Mouse (Mus musculus): Measurements from ENCODE around the gene D630045J12Rik. TPM values are rescaled to one million over a fixed set of nuclear protein-coding genes. Genes with fewer than 3 reads are reported as not detected.

Gene D630045J12Rik
- total and polyA plus RNA-seq, 3 experiments, result 2.5 to 6.2 TPM; not detected in 1

GRCm38 (mm10) chr6:38195306-38195705 is 58.5 kb downstream of the D630045J12Rik start:
- no peaks in the 10 kb centered on the region for H3K79me2 ChIP-seq (ENCODE audit: control insufficient read depth, insufficient read depth, low read length, poor library complexity)
- H3K4me3 ChIP-seq (ENCODE audit: control insufficient read depth in 1 of 2, insufficient read depth in 1 of 2, low read depth in 2 of 2, low read length in 2 of 2), result no peak overlapping the region
- no peak overlapping the region for H3K9ac ChIP-seq (ENCODE audit: control insufficient read depth, low read depth, low read length, poor library complexity, severe bottlenecking)
- H3K4me1 ChIP-seq (ENCODE audit: control insufficient read depth in 1 of 2, insufficient read depth in 2 of 2, low read length in 2 of 2), result no peaks in the 10 kb centered on the region
- H3K36me3 ChIP-seq (ENCODE audit: control insufficient read depth in 1 of 2, insufficient read depth in 2 of 2, low read length in 2 of 2), result peaks cover 0 to 2% of the 10 kb centered on the region in 2 experiments; a peak in 1 of 4 replicates
- H3K27ac ChIP-seq (ENCODE audit: control insufficient read depth, low read depth, low read length), result no peak overlapping the region
- no peak for TF ChIP-seq UBTF (IDR thresholded peaks at IDR 0.05; ENCODE audit: borderline replicate concordance, insufficient read depth, low read depth, low read length)
- no peak for TF ChIP-seq BHLHE40 (IDR thresholded peaks at IDR 0.05; ENCODE audit: borderline replicate concordance, low read depth, low read length)
- TF ChIP-seq POLR2AphosphoS2 (IDR thresholded peaks at IDR 0.05; ENCODE audit: low read length), result no peak
- no peak for TF ChIP-seq ZKSCAN1 (IDR thresholded peaks at IDR 0.05; ENCODE audit: low read depth, low read length)
- no peak for TF ChIP-seq ZMIZ1 (IDR thresholded peaks at IDR 0.05; ENCODE audit: low read depth, low read length)
- no peak for TF ChIP-seq ELF1 (IDR thresholded peaks at IDR 0.05; ENCODE audit: low read depth, low read length)
- no peak for TF ChIP-seq POLR2A (IDR thresholded peaks at IDR 0.05; ENCODE audit: control insufficient read depth in 1 of 2, insufficient read depth in 1 of 2, low read depth in 1 of 2, low read length in 2 of 2, poor library complexity in 1 of 2)
- TF ChIP-seq RAD21 (IDR thresholded peaks at IDR 0.05; ENCODE audit: low read depth, low read length), result no peak
- TF ChIP-seq HCFC1 (IDR thresholded peaks at IDR 0.05; ENCODE audit: low read depth, low read length), result no peak
- TF ChIP-seq TAL1 (IDR thresholded peaks at IDR 0.05; ENCODE audit: low read length), result no peak
- TF ChIP-seq JUND (IDR thresholded peaks at IDR 0.05; ENCODE audit: low read depth, low read length), result no peak
- no peak for TF ChIP-seq NELFE (IDR thresholded peaks at IDR 0.05; ENCODE audit: low read depth, low read length)
- no peaks in the 10 kb centered on the region for H3K27me3 ChIP-seq (ENCODE audit: control insufficient read depth in 1 of 2, insufficient read depth in 2 of 2, low read length in 2 of 2)
- no peaks in the 10 kb centered on the region for H3K9me3 ChIP-seq (replicated peaks; ENCODE audit: insufficient read depth, low read length)
- DNase-seq (ENCODE audit: low read depth, low spot score), result no peak

- Histone ChIP-seq H3K27ac (ENCODE audit: control insufficient read depth, low read depth, low read length) (no peak overlapping the region), H3K79me2 (ENCODE audit: control insufficient read depth, insufficient read depth, low read length, poor library complexity) (no peaks in the 10 kb centered on the region), H3K4me1 (ENCODE audit: control insufficient read depth in 1 of 2, insufficient read depth in 2 of 2, low read length in 2 of 2) (no peaks in the 10 kb centered on the region), H3K9me3 (replicated peaks; ENCODE audit: insufficient read depth, low read length) (no peaks in the 10 kb centered on the region), H3K27me3 (ENCODE audit: control insufficient read depth in 1 of 2, insufficient read depth in 2 of 2, low read length in 2 of 2) (no peaks in the 10 kb centered on the region), H3K4me3 (ENCODE audit: control insufficient read depth in 1 of 2, insufficient read depth in 1 of 2, low read depth in 2 of 2, low read length in 2 of 2) (no peak overlapping the region), H3K9ac (ENCODE audit: control insufficient read depth, low read depth, low read length, poor library complexity, severe bottlenecking) (no peak overlapping the region), H3K36me3 (ENCODE audit: control insufficient read depth in 1 of 2, insufficient read depth in 2 of 2, low read length in 2 of 2) (peaks cover 0 to 2% of the 10 kb centered on the region in 2 experiments; a peak in 1 of 4 replicates)
- no peak for TF ChIP-seq CHD1 (IDR thresholded peaks at IDR 0.05; ENCODE audit: low read depth, low read length)
- TF ChIP-seq MYC (IDR thresholded peaks at IDR 0.05; ENCODE audit: low read depth, low read length), result no peak
- TF ChIP-seq POLR2A (IDR thresholded peaks at IDR 0.05; ENCODE audit: control insufficient read depth in 1 of 2, insufficient read depth in 1 of 2, low read depth in 1 of 2, low read length in 2 of 2, poor library complexity in 1 of 2), result no peak
- TF ChIP-seq RAD21 (IDR thresholded peaks at IDR 0.05; ENCODE audit: low read depth, low read length), result no peak
- no peak for DNase-seq (ENCODE audit: low read depth, low spot score)
Observed at GRCm38 (mm10) chr6:38194046-38194445, 59.8 kb downstream of the D630045J12Rik start.

GRCm38 (mm10) chr6:38192952-38193351 is 60.9 kb downstream of the D630045J12Rik start:
- no peaks in the 10 kb centered on the region for H3K79me2 ChIP-seq (ENCODE audit: control insufficient read depth, insufficient read depth, low read length, poor library complexity)
- no peaks in the 10 kb centered on the region for H3K36me3 ChIP-seq (ENCODE audit: control insufficient read depth in 1 of 2, insufficient read depth in 2 of 2, low read length in 2 of 2)
- no peak overlapping the region for H3K9ac ChIP-seq (ENCODE audit: control insufficient read depth, low read depth, low read length, poor library complexity, severe bottlenecking)
- no peaks in the 10 kb centered on the region for H3K4me1 ChIP-seq (ENCODE audit: control insufficient read depth in 1 of 2, insufficient read depth in 2 of 2, low read length in 2 of 2)
- no peak overlapping the region for H3K4me3 ChIP-seq (ENCODE audit: control insufficient read depth in 1 of 2, insufficient read depth in 1 of 2, low read depth in 2 of 2, low read length in 2 of 2)
- no peaks in the 10 kb centered on the region for H3K27me3 ChIP-seq (ENCODE audit: control insufficient read depth in 1 of 2, insufficient read depth in 2 of 2, low read length in 2 of 2)
- no peaks in the 10 kb centered on the region for H3K9me3 ChIP-seq (replicated peaks; ENCODE audit: insufficient read depth, low read length)
- no peak overlapping the region for H3K27ac ChIP-seq (ENCODE audit: control insufficient read depth, low read depth, low read length)
- TF ChIP-seq POLR2AphosphoS5 (IDR thresholded peaks at IDR 0.05; ENCODE audit: borderline replicate concordance, low read depth, low read length) (no peak), SIN3A (IDR thresholded peaks at IDR 0.05; ENCODE audit: low read length) (no peak), TCF12 (IDR thresholded peaks at IDR 0.05; ENCODE audit: low read depth, low read length) (no peak), KAT2A (conservative IDR thresholded peaks at IDR 0.05; ENCODE audit: low read depth, low read length) (no peak), ETS1 (IDR thresholded peaks at IDR 0.05; ENCODE audit: low read depth, low read length) (no peak), E2F4 (IDR thresholded peaks at IDR 0.05; ENCODE audit: borderline replicate concordance, low read depth, low read length) (no peak), MYC (IDR thresholded peaks at IDR 0.05; ENCODE audit: low read depth, low read length) (no peak), POLR2AphosphoS2 (IDR thresholded peaks at IDR 0.05; ENCODE audit: low read length) (no peak), JUND (IDR thresholded peaks at IDR 0.05; ENCODE audit: low read depth, low read length) (no peak), ZMIZ1 (IDR thresholded peaks at IDR 0.05; ENCODE audit: low read depth, low read length) (no peak), ZC3H11A (IDR thresholded peaks at IDR 0.05; ENCODE audit: low read depth, low read length) (no peak), BHLHE40 (IDR thresholded peaks at IDR 0.05; ENCODE audit: borderline replicate concordance, low read depth, low read length) (no peak)
- no peak for DNase-seq (ENCODE audit: low read depth, low spot score)
